Mouse (Mus musculus) telencephalon, adult 2 months (tissue): ENCODE measurements around the gene Larp6.

Experiments used
- DNase-seq: peaks from one replicate; pipeline ENCODE4 v3.0.0-alpha.2; 2011; ENCODE audit warnings: low read depth, low spot score

Larp6 gene

GRCm38 (mm10) chr9:60715271-60715670 is 2.5 kb downstream of the Larp6 start:
- DNase-seq: no peak

GRCm38 (mm10) chr9:60715828-60716227 is 3.0 kb downstream of the Larp6 start:
- DNase-seq: no peak

- DNase-seq: no peak
These were observed 5.5 kb downstream of the Larp6 start for GRCm38 (mm10) chr9:60718284-60718683.

- no peak for DNase-seq
These were observed 6.9 kb downstream of the Larp6 start for GRCm38 (mm10) chr9:60719687-60720086.

GRCm38 (mm10) chr9:60724968-60725367 is 12.2 kb downstream of the Larp6 start:
- no peak for DNase-seq

GRCm38 (mm10) chr9:60734321-60734720 is 21.5 kb downstream of the Larp6 start:
- no peak for DNase-seq

GRCm38 (mm10) chr9:60739126-60739525 is 26.3 kb downstream of the Larp6 start:
- no peak for DNase-seq

- no peak for DNase-seq
These were observed 28.6 kb downstream of the Larp6 start for GRCm38 (mm10) chr9:60741436-60741835.

GRCm38 (mm10) chr9:60742516-60742915 is 29.7 kb downstream of the Larp6 start:
- DNase-seq: no peak

- DNase-seq: no peak
These were observed 30.6 kb downstream of the Larp6 start for GRCm38 (mm10) chr9:60743180-60743900.

- DNase-seq: no peak
These were observed 31.6 kb downstream of the Larp6 start for GRCm38 (mm10) chr9:60744171-60744969.

- no peak for DNase-seq
These were observed 32.2 kb downstream of the Larp6 start for GRCm38 (mm10) chr9:60744971-60745370.

- DNase-seq: no peak
These were observed 33.8 kb downstream of the Larp6 start for GRCm38 (mm10) chr9:60746561-60746960.

GRCm38 (mm10) chr9:60747672-60748071 is 34.9 kb downstream of the Larp6 start:
- DNase-seq: no peak

- DNase-seq: no peak
These were observed 35.4 kb downstream of the Larp6 start for GRCm38 (mm10) chr9:60748191-60748590.

GRCm38 (mm10) chr9:60749105-60749504 is 36.3 kb downstream of the Larp6 start:
- no peak for DNase-seq

- DNase-seq: no peak
These were observed 38.3 kb downstream of the Larp6 start for GRCm38 (mm10) chr9:60751098-60751497.

- DNase-seq: no peak
These were observed 39.2 kb downstream of the Larp6 start for GRCm38 (mm10) chr9:60751971-60752370.

- DNase-seq: no peak
These were observed 39.8 kb downstream of the Larp6 start for GRCm38 (mm10) chr9:60752636-60753035.

GRCm38 (mm10) chr9:60756258-60756657 is 43.5 kb downstream of the Larp6 start:
- no peak for DNase-seq

GRCm38 (mm10) chr9:60756866-60757740 is 44.3 kb downstream of the Larp6 start:
- no peak for DNase-seq

GRCm38 (mm10) chr9:60757817-60758216 is 45.0 kb downstream of the Larp6 start:
- no peak for DNase-seq
